Mouse (Mus musculus) liver, embryonic 15.5 days (tissue): ENCODE data around the gene Ints12. TPM values are rescaled to one million over a fixed set of nuclear protein-coding genes. Genes with fewer than 3 reads are reported as not detected.

Experiments used
- ATAC-seq: fragments of 200-750 bp; cut with Nextera tagmentation; 2 replicates; pipeline ENCODE4 v1.8.0; 2017; ENCODE audit warnings: moderate number of reproducible peaks, mild to moderate bottlenecking, moderate library complexity; ENCODE audit not compliant: insufficient read depth
- H3K27ac ChIP-seq: fragments of 300-500 bp; sonication (generic); replicated peaks from 2 replicates; pipeline ENCODE4 v1.5.1; 2015; ENCODE audit warnings: mild to moderate bottlenecking, inconsistent platforms
- H3K27me3 ChIP-seq: fragments of 300-500 bp; sonication (generic); 2 replicates; pipeline ENCODE4 v1.6.1; 2015; ENCODE audit warnings: mild to moderate bottlenecking, inconsistent platforms
- H3K36me3 ChIP-seq: fragments of 300-500 bp; sonication (generic); replicated peaks from 2 replicates; pipeline ENCODE4 v1.6.1; 2015; ENCODE audit warnings: moderate library complexity, mild to moderate bottlenecking, inconsistent platforms
- H3K4me1 ChIP-seq: fragments of 300-500 bp; sonication (generic); replicated peaks from 2 replicates; pipeline ENCODE4 v1.6.1; 2015; ENCODE audit warnings: inconsistent platforms
- H3K4me2 ChIP-seq: fragments of 300-500 bp; sonication (generic); 2 replicates; pipeline ENCODE4 v1.6.1; 2015; ENCODE audit warnings: moderate library complexity, mild to moderate bottlenecking, inconsistent platforms
- H3K4me3 ChIP-seq: fragments of 300-500 bp; sonication (generic); replicated peaks from 2 replicates; pipeline ENCODE4 v1.5.1; 2015; ENCODE audit warnings: mild to moderate bottlenecking, inconsistent platforms
- H3K9ac ChIP-seq: fragments of 300-500 bp; sonication (generic); 2 replicates; pipeline ENCODE4 v1.6.1; 2015; ENCODE audit warnings: moderate library complexity, mild to moderate bottlenecking, inconsistent platforms
- H3K9me3 ChIP-seq: fragments of 300-500 bp; sonication (generic); replicated peaks from 2 replicates; pipeline ENCODE4 v1.6.1; 2016; ENCODE audit warnings: inconsistent platforms
- WGBS: fragments of 180-500 bp; shearing (Covaris S2); methylation state at CpG from one replicate; pipeline ENCODE4 v1.1.7; 2015; ENCODE audit warnings: mixed read lengths; ENCODE audit not compliant: insufficient replicate concordance; 5-methylcytosine and 5-hydroxymethylcytosine counted together
- polyA plus RNA-seq: library from polyadenylated mRNA; unstranded; fragments of >200 nt; fragmentation: Nextera tagmentation; extraction: Ambion mirVana; gene quantifications from 2 replicates; pipeline ENCODE4 v1.2.1, GENCODE M21; 2015

Gene Ints12
- polyA plus RNA-seq, 1 experiment from 2014 or later = 9.3 TPM

- no peak overlapping the region for H3K27ac ChIP-seq
- H3K4me1 ChIP-seq = peaks cover 26% of the 10 kb centered on the region
- H3K4me3 ChIP-seq = no peak overlapping the region
- no peaks in the 10 kb centered on the region for H3K27me3 ChIP-seq
- 45% methylated on average over 6 of the region's 6 CpGs for WGBS
- no peak overlapping the region for H3K9ac ChIP-seq
- H3K9me3 ChIP-seq = no peaks in the 10 kb centered on the region
- H3K36me3 ChIP-seq = peaks cover 43% of the 10 kb centered on the region
- peak overlapping the region; percentile 29 for H3K4me2 ChIP-seq
- ATAC-seq = no peak
Observed at GRCm38 (mm10) chr3:133097936-133098335, 6.3 kb downstream of the Ints12 start.

- Histone ChIP-seq H3K9ac (no peak overlapping the region), H3K27me3 (no peaks in the 10 kb centered on the region), H3K4me3 (no peak overlapping the region), H3K9me3 (no peaks in the 10 kb centered on the region), H3K27ac (no peak overlapping the region), H3K4me2 (peak overlapping the region; percentile 29), H3K36me3 (peaks cover 43% of the 10 kb centered on the region), H3K4me1 (peaks cover 22% of the 10 kb centered on the region)
- 23% methylated on average over 4 of the region's 4 CpGs for WGBS
- ATAC-seq = peak; percentile 66
Observed at GRCm38 (mm10) chr3:133098336-133098735, 6.7 kb downstream of the Ints12 start.

- Histone ChIP-seq H3K36me3 (peaks cover 48% of the 10 kb centered on the region), H3K4me3 (no peak overlapping the region), H3K9ac (no peak overlapping the region), H3K4me1 (peaks cover 19% of the 10 kb centered on the region), H3K27me3 (no peaks in the 10 kb centered on the region), H3K9me3 (no peaks in the 10 kb centered on the region), H3K4me2 (no peak overlapping the region), H3K27ac (no peak overlapping the region)
- no peak for ATAC-seq
- 72% methylated on average over 2 of the region's 2 CpGs for WGBS
Observed at GRCm38 (mm10) chr3:133098909-133099308, 7.3 kb downstream of the Ints12 start.

- WGBS = 76% methylated on average over 3 of the region's 3 CpGs
- peaks cover 65% of the 10 kb centered on the region for H3K36me3 ChIP-seq
- no peak for ATAC-seq
Observed at GRCm38 (mm10) chr3:133103768-133104167, 12.1 kb downstream of the Ints12 start.

GRCm38 (mm10) chr3:133104436-133104835 lies 12.8 kb downstream of the Ints12 start:
- Histone ChIP-seq H3K27ac (no peak overlapping the region), H3K4me2 (no peak overlapping the region), H3K9ac (no peak overlapping the region), H3K4me1 (no peaks in the 10 kb centered on the region), H3K27me3 (no peaks in the 10 kb centered on the region), H3K36me3 (peaks cover 65% of the 10 kb centered on the region), H3K4me3 (no peak overlapping the region), H3K9me3 (no peaks in the 10 kb centered on the region)
- no peak for ATAC-seq
- WGBS = 84% methylated on average over 3 of the region's 3 CpGs

More at GRCm38 (mm10) chr3:133103768-133104167, 12.1 kb downstream of the Ints12 start:
- Histone ChIP-seq H3K9ac (no peak overlapping the region), H3K27ac (no peak overlapping the region), H3K4me3 (no peak overlapping the region), H3K4me1 (peaks cover under 1% of the 10 kb centered on the region; the same call in 1 of the 2 replicates), H3K4me2 (no peak overlapping the region), H3K27me3 (no peaks in the 10 kb centered on the region), H3K9me3 (no peaks in the 10 kb centered on the region)

GRCm38 (mm10) chr3:133108731-133109130 lies 17.1 kb downstream of the Ints12 start:
- peaks cover 43% of the 10 kb centered on the region for H3K36me3 ChIP-seq
- 83% methylated on average over 4 of the region's 4 CpGs for WGBS
- no peak overlapping the region for H3K9ac ChIP-seq
- no peaks in the 10 kb centered on the region for H3K27me3 ChIP-seq
- no peaks in the 10 kb centered on the region for H3K4me1 ChIP-seq
- H3K9me3 ChIP-seq = no peaks in the 10 kb centered on the region
- no peak overlapping the region for H3K27ac ChIP-seq
- no peak for ATAC-seq
- H3K4me2 ChIP-seq = no peak overlapping the region
- no peak overlapping the region for H3K4me3 ChIP-seq

- no peak for ATAC-seq
- WGBS = 70% methylated on average over 4 of the region's 4 CpGs
- no peaks in the 10 kb centered on the region for H3K4me1 ChIP-seq
Observed at GRCm38 (mm10) chr3:133109844-133110243, 18.2 kb downstream of the Ints12 start.

GRCm38 (mm10) chr3:133111741-133112140 lies 20.1 kb downstream of the Ints12 start:
- H3K4me1 ChIP-seq = no peaks in the 10 kb centered on the region
- no peak overlapping the region for H3K4me3 ChIP-seq
- ATAC-seq = no peak
- WGBS = 19% methylated on average over 2 of the region's 2 CpGs
- H3K9me3 ChIP-seq = no peaks in the 10 kb centered on the region
- H3K9ac ChIP-seq = no peak overlapping the region
- H3K27me3 ChIP-seq = no peaks in the 10 kb centered on the region
- H3K27ac ChIP-seq = no peak overlapping the region
- no peak overlapping the region for H3K4me2 ChIP-seq
- peaks cover 22% of the 10 kb centered on the region for H3K36me3 ChIP-seq

More at GRCm38 (mm10) chr3:133109844-133110243, 18.2 kb downstream of the Ints12 start:
- Histone ChIP-seq H3K9me3 (no peaks in the 10 kb centered on the region), H3K36me3 (peaks cover 35% of the 10 kb centered on the region), H3K4me2 (no peak overlapping the region), H3K4me3 (no peak overlapping the region), H3K27me3 (no peaks in the 10 kb centered on the region), H3K27ac (no peak overlapping the region), H3K9ac (no peak overlapping the region)

GRCm38 (mm10) chr3:133113281-133113680 lies 21.6 kb downstream of the Ints12 start:
- Histone ChIP-seq H3K27me3 (no peaks in the 10 kb centered on the region), H3K27ac (no peak overlapping the region), H3K36me3 (peaks cover 13% of the 10 kb centered on the region), H3K4me2 (no peak overlapping the region), H3K9ac (no peak overlapping the region), H3K4me1 (no peaks in the 10 kb centered on the region), H3K9me3 (no peaks in the 10 kb centered on the region), H3K4me3 (no peak overlapping the region)
- no peak for ATAC-seq
- WGBS = 59% methylated on average over 1 of the region's 1 CpGs

- Histone ChIP-seq H3K4me3 (no peak overlapping the region), H3K36me3 (no peaks in the 10 kb centered on the region), H3K27ac (no peak overlapping the region), H3K4me2 (no peak overlapping the region), H3K4me1 (no peaks in the 10 kb centered on the region), H3K9ac (no peak overlapping the region), H3K27me3 (no peaks in the 10 kb centered on the region), H3K9me3 (no peaks in the 10 kb centered on the region)
- no peak for ATAC-seq
- 77% methylated on average over 5 of the region's 5 CpGs for WGBS
Observed at GRCm38 (mm10) chr3:133131372-133131771, 39.7 kb downstream of the Ints12 start.

- no peak overlapping the region for H3K27ac ChIP-seq
- H3K9me3 ChIP-seq = no peaks in the 10 kb centered on the region
- 57% methylated on average over 8 of the region's 8 CpGs for WGBS
- H3K4me3 ChIP-seq = no peak overlapping the region
- ATAC-seq = no peak
- H3K9ac ChIP-seq = no peak overlapping the region
- no peaks in the 10 kb centered on the region for H3K4me1 ChIP-seq
- no peaks in the 10 kb centered on the region for H3K27me3 ChIP-seq
- H3K4me2 ChIP-seq = no peak overlapping the region
- no peaks in the 10 kb centered on the region for H3K36me3 ChIP-seq
Observed at GRCm38 (mm10) chr3:133132611-133133010, 41.0 kb downstream of the Ints12 start.

GRCm38 (mm10) chr3:133141877-133142276 lies 50.2 kb downstream of the Ints12 start:
- no peaks in the 10 kb centered on the region for H3K9me3 ChIP-seq
- ATAC-seq = no peak
- H3K36me3 ChIP-seq = no peaks in the 10 kb centered on the region
- no peaks in the 10 kb centered on the region for H3K4me1 ChIP-seq
- no peaks in the 10 kb centered on the region for H3K27me3 ChIP-seq
- no peak overlapping the region for H3K4me3 ChIP-seq
- 53% methylated on average over 6 of the region's 6 CpGs for WGBS
- no peak overlapping the region for H3K4me2 ChIP-seq
- no peak overlapping the region for H3K9ac ChIP-seq
- no peak overlapping the region for H3K27ac ChIP-seq
